Comparison of ENCODE assay signal across 9 mouse cellular contexts in genomic region chr11:86840511-86841154, GRCm38 (mm10). TPM values are rescaled to one million over a fixed set of nuclear protein-coding genes. Genes with fewer than 3 reads are reported as not detected.
DNase-seq lines count a peak whose midpoint lies in the region; ATAC-seq lines count a peak whose summit lies in the region.
"Had no signal": no experiment of that assay in that cellular context is flagged by ENCODE, and none has a peak within 500 bp of the region (broad histone marks: within the 10 kb centered on the region; RNA-seq: fewer than 3 reads in every experiment).

No protein-coding gene starts in this region.

- no peak overlapping the region for H3K9ac ChIP-seq in hindbrain, embryonic 15.5 days
- H3K9ac ChIP-seq in lung, embryonic 16.5 days (ENCODE audit: low read length) = no peak overlapping the region
- H3K9ac ChIP-seq in stomach, embryonic 14.5 days (replicated peaks; ENCODE audit: low read depth, low read length) = no peak overlapping the region
- H3K9ac ChIP-seq: liver, embryonic 15.5 days had no signal

- no peak for ATAC-seq in hindbrain, embryonic 15.5 days (ENCODE audit: low FRiP score, low read depth)
- peak; percentile 89 for ATAC-seq in lung, embryonic 16.5 days (ENCODE audit: low read depth)
- ATAC-seq in stomach, embryonic 14.5 days (ENCODE audit: insufficient number of reproducible peaks, insufficient read depth, low FRiP score, low read depth) = peak; percentile 56; the same call in 1 of the 2 replicates
- no peak for ATAC-seq in CD4-positive, CD25-positive, alpha-beta regulatory T cell, adult 4 months

- H3K4me2 ChIP-seq in hindbrain, embryonic 15.5 days = no peak overlapping the region
- no peak overlapping the region for H3K4me2 ChIP-seq in lung, embryonic 16.5 days (ENCODE audit: low read depth, low read length)
- no peak overlapping the region for H3K4me2 ChIP-seq in stomach, embryonic 14.5 days (replicated peaks; ENCODE audit: low read depth, low read length)
- H3K4me2 ChIP-seq: liver, embryonic 15.5 days had no signal

- H3K36me3 ChIP-seq in hindbrain, embryonic 15.5 days = no peaks in the 10 kb centered on the region
- no peaks in the 10 kb centered on the region for H3K36me3 ChIP-seq in lung, embryonic 16.5 days (ENCODE audit: control insufficient read depth, insufficient read depth, low read length)
- no peaks in the 10 kb centered on the region for H3K36me3 ChIP-seq in stomach, embryonic 14.5 days (ENCODE audit: control insufficient read depth, insufficient read depth, low read length)
- H3K36me3 ChIP-seq: liver, embryonic 15.5 days had no signal

- WGBS in hindbrain, embryonic 15.5 days = 4% methylated on average over 3 of the region's 3 CpGs
- 6% methylated on average over 3 of the region's 3 CpGs for WGBS in lung, embryonic 16.5 days
- WGBS in stomach, embryonic 14.5 days = 3% methylated on average over 3 of the region's 3 CpGs

- no peaks in the 10 kb centered on the region for H3K9me3 ChIP-seq in hindbrain, embryonic 15.5 days
- no peaks in the 10 kb centered on the region for H3K9me3 ChIP-seq in lung, embryonic 16.5 days (ENCODE audit: control insufficient read depth, low read length)
- no peaks in the 10 kb centered on the region for H3K9me3 ChIP-seq in stomach, embryonic 14.5 days (ENCODE audit: control insufficient read depth, low read depth, low read length)
- H3K9me3 ChIP-seq: liver, embryonic 15.5 days had no signal

- peaks cover 18% of the 10 kb centered on the region for H3K4me1 ChIP-seq in hindbrain, embryonic 15.5 days (replicated peaks)
- H3K4me1 ChIP-seq in lung, embryonic 16.5 days (replicated peaks; ENCODE audit: control insufficient read depth, insufficient read depth, low read length) = peaks cover 17% of the 10 kb centered on the region
- peaks cover 9% of the 10 kb centered on the region; the same call in 1 of the 2 replicates for H3K4me1 ChIP-seq in stomach, embryonic 14.5 days (ENCODE audit: control insufficient read depth, insufficient read depth, low read length)

- H3K4me3 ChIP-seq in hindbrain, embryonic 15.5 days = no peak overlapping the region
- no peak overlapping the region for H3K4me3 ChIP-seq in lung, embryonic 16.5 days (ENCODE audit: low read length)
- no peak overlapping the region for H3K4me3 ChIP-seq in stomach, embryonic 14.5 days (ENCODE audit: low read depth, low read length)
- H3K4me3 ChIP-seq: liver, embryonic 15.5 days had no signal

- peak overlapping the region; percentile 26; the same call in 1 of the 2 replicates for H3K27ac ChIP-seq in hindbrain, embryonic 15.5 days (replicated peaks)
- peak overlapping the region; percentile 62 for H3K27ac ChIP-seq in lung, embryonic 16.5 days (ENCODE audit: low read length)
- peak overlapping the region; percentile 11; the same call in 1 of the 2 replicates for H3K27ac ChIP-seq in stomach, embryonic 14.5 days (ENCODE audit: low read length)
- H3K27ac ChIP-seq: liver, embryonic 15.5 days had no signal

- no peaks in the 10 kb centered on the region for H3K27me3 ChIP-seq in hindbrain, embryonic 15.5 days
- no peaks in the 10 kb centered on the region for H3K27me3 ChIP-seq in lung, embryonic 16.5 days (ENCODE audit: control insufficient read depth, insufficient read depth, low read depth, low read length)
- H3K27me3 ChIP-seq in stomach, embryonic 14.5 days (ENCODE audit: control insufficient read depth, insufficient read depth, low read length) = no peaks in the 10 kb centered on the region
- H3K27me3 ChIP-seq: liver, embryonic 15.5 days had no signal

- peak; percentile 76 for DNase-seq in MN1 (ENCODE audit: low spot score)
- peak; percentile 81 for DNase-seq in adrenal gland, postnatal 10 days
- peak; percentile 62 for DNase-seq in gastrocnemius, postnatal 10 days
- no peak for DNase-seq in B cell, adult 2 months

RNA-seq across cellular contexts. Expression of gene Dhx40, which starts 33.1 kb away (rescaled TPM):
- 10 to 100 TPM; 28.8 to 33.4 TPM for total RNA-seq in adrenal gland, postnatal 10 days (2021)
- 10 to 100 TPM; 12.9 to 14.2 TPM for total RNA-seq in gastrocnemius, postnatal 10 days (2021)
- polyA plus RNA-seq in hindbrain, embryonic 15.5 days (2015; fragmentation: Nextera tagmentation; extraction: Ambion mirVana) = 17.6 and 19.8 TPM in 2 replicates
- 27.2 and 28.4 TPM in 2 replicates for polyA plus RNA-seq in lung, embryonic 16.5 days (2015; fragmentation: Nextera tagmentation; extraction: Ambion mirVana)
- polyA plus RNA-seq in stomach, embryonic 14.5 days (2014; fragmentation: Nextera tagmentation; extraction: Ambion mirVana) = 22.6 and 24.8 TPM in 2 replicates
- polyA plus RNA-seq in CD4-positive, CD25-positive, alpha-beta regulatory T cell, adult 4 months (2017; shearing (Covaris generic)) = 10 to 100 TPM; 23.6 to 24.4 TPM

Comparison
In these comparisons a context has a peak if more than half of its experiments do, and no peak if none do; other contexts are left out.
1. DNase-seq: peak in MN1 (single experiment), adrenal gland, postnatal 10 days (single experiment) and gastrocnemius, postnatal 10 days (single experiment); none in B cell, adult 2 months (0 of 2).
2. ATAC-seq: peak in lung, embryonic 16.5 days (single experiment) and stomach, embryonic 14.5 days (single experiment); none in hindbrain, embryonic 15.5 days (single experiment) and CD4-positive, CD25-positive, alpha-beta regulatory T cell, adult 4 months (single experiment).
3. H3K27ac ChIP-seq: peak in every context shown above with its lines; median percentile 62 in lung, embryonic 16.5 days; 26 in hindbrain, embryonic 15.5 days; 11 in stomach, embryonic 14.5 days.